Comparison of ENCODE assay signal across 13 mouse cellular contexts in the genomic region with DNA sequence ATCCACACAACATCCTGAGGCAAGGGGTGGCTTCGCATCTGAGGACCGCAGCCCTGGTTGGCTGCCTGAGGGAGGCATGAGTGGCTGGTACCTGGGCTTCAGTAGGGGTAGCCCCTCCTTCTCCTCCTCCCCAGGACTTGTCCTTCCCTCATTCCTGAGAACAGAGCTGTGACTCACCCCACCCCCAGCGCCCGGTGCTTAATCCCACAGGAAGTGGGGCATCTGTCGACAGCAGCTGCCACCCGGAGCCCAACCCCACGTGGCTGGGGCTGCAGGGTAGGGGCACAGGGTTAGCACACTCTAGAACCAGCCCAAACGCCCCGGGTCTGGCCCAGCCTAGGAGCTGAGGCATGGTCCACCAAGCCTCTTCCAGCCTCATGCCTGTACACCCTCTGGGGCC. TPM values are rescaled to one million over a fixed set of nuclear protein-coding genes. Genes with fewer than 3 reads are reported as not detected.
A peak's percentile ranks its signal among the peaks of the same experiment; 100 is the strongest.
DNase-seq lines count a peak whose midpoint lies in the region; ATAC-seq and TF ChIP-seq lines count a peak whose summit lies in the region.
"Had no signal": no experiment of that assay in that cellular context is flagged by ENCODE, and none has a peak within 500 bp of the region (broad histone marks: within the 10 kb centered on the region; RNA-seq: fewer than 3 reads in every experiment).

No protein-coding gene starts in this region.

- no peak overlapping the region for H3K4me2 ChIP-seq in stomach, embryonic 16.5 days (ENCODE audit: low read depth, low read length)
- H3K4me2 ChIP-seq: liver, embryonic 12.5 days; midbrain, embryonic 15.5 days had no signal

- no peak for ATAC-seq in stomach, embryonic 16.5 days (ENCODE audit: insufficient read depth, low FRiP score)
- ATAC-seq: liver, embryonic 12.5 days; midbrain, embryonic 15.5 days had no signal

- TF ChIP-seq CTCF in layer of hippocampus, adult 2 months (conservative IDR thresholded peaks at IDR 0.05): no peak

- no peaks in the 10 kb centered on the region for H3K27me3 ChIP-seq in stomach, embryonic 16.5 days (ENCODE audit: control insufficient read depth, insufficient read depth, low read length)
- H3K27me3 ChIP-seq: midbrain, embryonic 15.5 days had no signal

- H3K4me3 ChIP-seq in layer of hippocampus, adult 2 months: no peak overlapping the region
- no peak overlapping the region for H3K4me3 ChIP-seq in stomach, embryonic 16.5 days (replicated peaks; ENCODE audit: low read length)
- H3K4me3 ChIP-seq: erythroblast, embryonic 14.5 days; liver, embryonic 12.5 days; midbrain, embryonic 15.5 days had no signal

- H3K9me3 ChIP-seq in stomach, embryonic 16.5 days (replicated peaks; ENCODE audit: control insufficient read depth, low read length): no peaks in the 10 kb centered on the region
- H3K9me3 ChIP-seq: liver, embryonic 12.5 days; midbrain, embryonic 15.5 days had no signal

- WGBS in stomach, embryonic 16.5 days: 37% methylated on average over 9 of the region's 9 CpGs

- peak overlapping the region; percentile 46; the same call in 1 of the 2 replicates for H3K9ac ChIP-seq in stomach, embryonic 16.5 days (ENCODE audit: low read length)
- H3K9ac ChIP-seq: liver, embryonic 12.5 days; midbrain, embryonic 15.5 days had no signal

- peak; percentile 35 to 43 for DNase-seq in layer of hippocampus, postnatal 36 days
- DNase-seq in layer of hippocampus, adult 2 months (ENCODE audit: low spot score in 2 of 2): no peak
- DNase-seq in right cerebral cortex, postnatal 25 days: peak; percentile 50
- no peak for DNase-seq in right cerebral cortex, postnatal 10 days (ENCODE audit: low spot score in 2 of 2)
- DNase-seq in brain, adult 2 months (ENCODE audit: low read depth, low spot score): peak; percentile 71
- no peak for DNase-seq in testis, postnatal 10 days (ENCODE audit: low spot score)
- DNase-seq: adrenal gland, postnatal 25 days; cerebellum, adult 9-11 months; gastrocnemius, postnatal 36 days had no signal

- H3K4me1 ChIP-seq in stomach, embryonic 16.5 days (ENCODE audit: control insufficient read depth, insufficient read depth, low read length): peaks cover 29% of the 10 kb centered on the region

- H3K27ac ChIP-seq in layer of hippocampus, adult 2 months: no peak overlapping the region
- H3K27ac ChIP-seq in stomach, embryonic 16.5 days (ENCODE audit: low read length): no peak overlapping the region
- H3K27ac ChIP-seq: liver, embryonic 12.5 days; midbrain, embryonic 15.5 days had no signal

- no peaks in the 10 kb centered on the region for H3K36me3 ChIP-seq in stomach, embryonic 16.5 days (ENCODE audit: control insufficient read depth, insufficient read depth, low read length)
- H3K36me3 ChIP-seq: liver, embryonic 12.5 days; midbrain, embryonic 15.5 days had no signal

RNA-seq across cellular contexts. Expression of gene Nudt14, which starts 4.0 kb away (rescaled TPM):
- 10 to 100 TPM; 11.4 to 13.1 TPM for total RNA-seq in layer of hippocampus, postnatal 36 days (2021)
- total RNA-seq in layer of hippocampus, adult 2 months (2021): 10 to 100 TPM in 1 of 2 experiments, 1 to 10 TPM in 1; 9.8 to 10.1 TPM
- 80.2 and 81.9 TPM in 2 replicates for polyA plus RNA-seq in stomach, embryonic 16.5 days (2015; fragmentation: Nextera tagmentation; extraction: Ambion mirVana)

RNA-seq across cellular contexts. Expression of gene Jag2, which starts 8.3 kb away (rescaled TPM):
- total RNA-seq in layer of hippocampus, postnatal 36 days (2021): 10 to 100 TPM; 43.8 to 45.6 TPM
- total RNA-seq in layer of hippocampus, adult 2 months (2021): 10 to 100 TPM; 44.1 to 52.1 TPM
- 5.1 and 6.4 TPM in 2 replicates for polyA plus RNA-seq in stomach, embryonic 16.5 days (2015; fragmentation: Nextera tagmentation; extraction: Ambion mirVana)
- polyA plus RNA-seq: erythroblast, embryonic 14.5 days had no signal

RNA-seq across cellular contexts. Expression of gene Btbd6, which starts 38.4 kb away (rescaled TPM):
- 10 to 100 TPM; 55.4 to 56.3 TPM for total RNA-seq in layer of hippocampus, postnatal 36 days (2021)
- 10 to 100 TPM; 55.8 to 55.9 TPM for total RNA-seq in layer of hippocampus, adult 2 months (2021)
- polyA plus RNA-seq in stomach, embryonic 16.5 days (2015; fragmentation: Nextera tagmentation; extraction: Ambion mirVana): 16.2 and 20.6 TPM in 2 replicates

Comparison
In these comparisons a context has a peak if more than half of its experiments do, and no peak if none do; other contexts are left out.
1. DNase-seq: peak in layer of hippocampus, postnatal 36 days (2 of 2), right cerebral cortex, postnatal 25 days (single experiment) and brain, adult 2 months (single experiment); none in layer of hippocampus, adult 2 months (0 of 2), right cerebral cortex, postnatal 10 days (0 of 2) and testis, postnatal 10 days (single experiment).